Mouse (Mus musculus): ENCODE measurements at regions not wholly inside any gene's neighbourhood (a gene's known extent, or its start where the extent isn't known, plus 50 kb on each side); places are given as distances from the start of the nearest gene placed in this dataset.

GRCm38 (mm10) chr3:41182036-41182899 is 99.4 kb upstream of the Pgrmc2 start:
- DNase-seq (ENCODE audit: low spot score in 2 of 2), result peak; percentile 88 to 92

GRCm38 (mm10) chr3:41181438-41181837 is 98.6 kb upstream of the Pgrmc2 start:
- DNase-seq (ENCODE audit: low spot score in 2 of 2), result no peak

DNA sequence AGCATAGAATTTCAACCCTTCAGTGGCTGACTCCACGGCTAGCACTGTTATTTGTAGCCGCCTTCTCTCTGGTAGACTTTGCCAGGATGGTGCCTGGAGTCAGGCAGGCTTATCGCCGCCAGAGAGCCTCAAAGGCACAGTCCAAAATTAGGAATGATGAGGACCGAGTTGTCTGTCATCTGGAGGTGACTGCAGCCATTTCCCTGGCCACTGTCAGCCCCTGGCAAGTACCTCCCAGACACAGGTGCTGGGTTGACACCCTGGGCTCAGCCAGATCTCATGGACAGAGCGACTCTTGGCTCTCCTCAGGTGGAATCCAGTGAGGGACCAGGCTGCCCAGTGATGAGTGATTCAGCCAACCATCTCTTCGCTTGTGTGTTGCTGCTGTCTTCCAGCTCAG is 98.1 kb upstream of the Pgrmc2 start:
- DNase-seq (ENCODE audit: low spot score in 2 of 2), result no peak

DNA sequence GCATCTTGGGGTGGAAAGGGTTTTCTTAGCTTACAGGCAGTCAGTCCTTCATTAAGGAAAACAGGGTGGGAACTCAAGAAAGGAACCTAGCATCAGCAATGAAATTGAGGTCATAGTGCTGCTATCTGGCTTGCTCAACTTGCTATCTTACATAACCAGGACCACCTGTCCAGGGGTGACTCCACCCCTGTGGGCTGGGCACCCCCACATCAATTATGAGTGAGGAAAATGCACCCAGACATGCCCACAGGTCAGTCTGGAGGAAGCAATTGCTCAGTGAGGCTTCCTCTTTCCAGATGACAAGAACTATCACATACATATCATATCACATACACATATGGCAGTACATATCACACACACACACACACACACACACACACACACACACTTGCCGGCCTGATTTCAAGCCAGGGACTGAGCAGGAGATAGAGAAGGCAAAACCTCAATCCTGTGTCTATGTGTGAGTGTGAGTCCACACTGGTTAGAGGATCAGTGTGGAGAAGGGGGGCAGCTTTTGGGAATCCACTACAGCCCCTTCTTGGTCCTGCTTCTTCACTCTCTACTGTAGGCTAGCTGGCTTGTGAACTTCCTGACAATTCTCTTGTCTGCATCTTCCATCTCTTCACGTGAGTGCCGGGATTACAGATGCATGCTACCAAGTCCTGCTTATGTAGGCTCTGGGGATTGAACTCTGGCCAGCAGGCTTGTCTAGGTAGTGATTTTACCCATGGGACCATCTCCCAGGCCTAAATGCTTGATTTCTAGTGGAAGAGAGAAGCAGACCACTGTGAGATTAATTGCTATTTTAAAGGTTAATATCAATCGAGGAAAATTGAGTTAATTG is 96.4 kb upstream of the Pgrmc2 start:
- no peak for DNase-seq (ENCODE audit: low spot score in 2 of 2)

GRCm38 (mm10) chr3:41177124-41177523 is 94.3 kb upstream of the Pgrmc2 start:
- no peak for DNase-seq (ENCODE audit: low spot score in 2 of 2)

DNA sequence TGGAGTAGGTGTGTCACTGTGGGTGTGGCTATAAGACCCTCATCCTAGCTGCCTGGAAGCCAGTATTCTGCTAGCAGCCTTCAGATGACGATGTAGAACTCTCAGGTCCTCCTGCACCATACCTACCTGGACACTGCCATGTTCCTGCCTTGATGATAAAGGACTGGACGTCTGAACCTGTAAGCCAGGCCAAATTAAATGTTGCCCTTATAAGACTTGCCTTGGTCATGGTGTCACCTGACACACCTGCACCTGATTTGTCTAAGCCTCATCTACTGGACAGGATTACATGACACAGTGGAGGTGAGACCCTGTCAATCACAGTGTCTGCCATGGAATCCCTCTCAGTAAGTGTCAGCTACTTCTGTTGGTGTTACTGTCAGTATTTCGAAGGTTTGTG is 92.5 kb upstream of the Pgrmc2 start:
- DNase-seq (ENCODE audit: low spot score in 2 of 2), result no peak

GRCm38 (mm10) chr3:41173561-41173960 is 90.7 kb upstream of the Pgrmc2 start:
- DNase-seq (ENCODE audit: low spot score in 2 of 2), result no peak

- DNase-seq (ENCODE audit: low spot score in 2 of 2), result no peak
Measured at GRCm38 (mm10) chr3:41172306-41173215, 89.7 kb upstream of the Pgrmc2 start.

DNA sequence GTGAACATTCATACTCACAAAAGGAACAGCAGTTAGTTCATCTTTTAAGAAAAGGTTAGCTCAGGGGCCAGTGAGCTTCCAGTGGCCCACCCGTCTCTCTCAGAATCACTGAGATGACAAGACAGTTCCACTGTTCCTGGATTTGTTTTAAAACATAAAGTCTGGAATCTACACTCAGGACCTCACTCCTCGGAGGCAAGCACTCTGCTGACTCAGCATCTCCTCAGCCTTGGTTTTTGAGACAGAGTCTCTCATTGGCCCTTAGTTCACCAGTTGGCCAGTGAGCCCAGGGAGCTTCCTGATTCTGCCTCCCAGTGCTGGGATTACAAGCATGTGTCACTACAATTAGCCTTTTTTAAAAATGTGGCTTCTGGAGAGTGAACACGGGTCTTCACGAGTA is 88.9 kb upstream of the Pgrmc2 start:
- DNase-seq (ENCODE audit: low spot score in 2 of 2), result no peak

- DNase-seq (ENCODE audit: low spot score in 2 of 2), result no peak
Measured at GRCm38 (mm10) chr3:41171310-41171709, 88.5 kb upstream of the Pgrmc2 start.

- no peak for DNase-seq (ENCODE audit: low spot score in 2 of 2)
Measured at GRCm38 (mm10) chr3:41170566-41170965, 87.7 kb upstream of the Pgrmc2 start.

DNA sequence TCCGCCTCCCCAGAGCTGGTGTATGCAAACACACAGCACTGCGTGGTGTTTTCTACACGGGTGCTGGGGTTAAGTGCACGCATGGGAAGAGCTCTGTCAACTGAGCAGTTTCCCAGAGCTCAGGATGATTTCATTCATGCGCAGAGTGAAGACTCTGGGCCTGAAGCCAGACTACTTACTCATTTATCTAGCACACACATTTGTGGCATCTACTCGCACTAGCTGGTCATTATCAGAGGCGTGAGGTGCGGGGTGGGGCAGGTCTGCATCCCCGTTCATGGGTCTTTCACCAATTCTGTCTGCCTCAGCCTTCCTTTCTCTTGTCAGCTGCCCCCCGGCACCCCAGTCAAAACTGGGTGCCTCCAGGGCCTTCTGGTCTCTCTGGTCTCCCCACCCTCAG is 86.6 kb upstream of the Pgrmc2 start:
- DNase-seq (ENCODE audit: low spot score in 2 of 2), result no peak

GRCm38 (mm10) chr3:41168181-41168967 is 85.5 kb upstream of the Pgrmc2 start:
- DNase-seq (ENCODE audit: low spot score in 2 of 2), result no peak

DNA sequence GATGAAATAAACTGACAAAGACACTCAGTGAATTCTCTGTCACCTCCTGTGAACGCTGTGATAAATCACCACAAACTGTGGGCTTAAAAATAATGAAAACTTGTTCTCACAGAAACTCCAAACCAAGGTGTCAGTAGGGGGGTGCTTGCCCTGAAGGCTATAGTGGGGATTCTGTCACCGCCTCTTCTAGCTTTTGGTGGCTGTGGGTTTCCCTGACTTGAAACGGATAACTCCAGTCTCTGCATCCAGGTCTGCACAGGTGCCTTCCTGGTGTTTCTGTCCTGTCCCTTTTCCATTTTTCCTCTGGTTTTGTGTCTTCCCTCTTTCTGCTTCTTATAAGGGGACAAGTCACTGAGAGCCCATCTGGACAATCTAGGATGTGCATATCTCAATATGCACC is 84.6 kb upstream of the Pgrmc2 start:
- DNase-seq (ENCODE audit: low spot score in 2 of 2), result no peak

GRCm38 (mm10) chr3:41164736-41165135 is 81.9 kb upstream of the Pgrmc2 start:
- no peak for DNase-seq (ENCODE audit: low spot score in 2 of 2)

- DNase-seq (ENCODE audit: low spot score in 2 of 2), result no peak
Measured at GRCm38 (mm10) chr3:41163767-41164166, 80.9 kb upstream of the Pgrmc2 start.

GRCm38 (mm10) chr3:41162514-41162913 is 79.7 kb upstream of the Pgrmc2 start:
- DNase-seq (ENCODE audit: low spot score in 2 of 2), result no peak

DNA sequence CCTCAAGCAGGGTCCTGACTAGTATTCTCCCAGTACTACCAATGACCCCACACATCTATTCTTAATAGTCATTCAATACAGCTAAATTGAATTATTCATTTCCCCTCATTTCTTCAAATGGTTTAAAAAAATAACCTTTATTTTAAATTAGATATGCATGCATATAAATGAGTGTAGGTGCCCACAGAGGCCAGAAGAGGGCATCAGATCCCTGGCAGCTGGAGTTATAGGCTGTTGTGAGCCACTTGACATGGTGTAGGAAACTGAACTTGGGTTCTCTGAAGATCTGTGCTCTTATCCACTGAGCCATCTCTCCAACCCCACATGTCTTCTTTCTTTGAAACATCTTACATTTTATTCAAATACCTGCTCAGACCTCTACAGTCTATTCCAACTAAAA is 77.8 kb upstream of the Pgrmc2 start:
- no peak for DNase-seq (ENCODE audit: low spot score in 2 of 2)

DNA sequence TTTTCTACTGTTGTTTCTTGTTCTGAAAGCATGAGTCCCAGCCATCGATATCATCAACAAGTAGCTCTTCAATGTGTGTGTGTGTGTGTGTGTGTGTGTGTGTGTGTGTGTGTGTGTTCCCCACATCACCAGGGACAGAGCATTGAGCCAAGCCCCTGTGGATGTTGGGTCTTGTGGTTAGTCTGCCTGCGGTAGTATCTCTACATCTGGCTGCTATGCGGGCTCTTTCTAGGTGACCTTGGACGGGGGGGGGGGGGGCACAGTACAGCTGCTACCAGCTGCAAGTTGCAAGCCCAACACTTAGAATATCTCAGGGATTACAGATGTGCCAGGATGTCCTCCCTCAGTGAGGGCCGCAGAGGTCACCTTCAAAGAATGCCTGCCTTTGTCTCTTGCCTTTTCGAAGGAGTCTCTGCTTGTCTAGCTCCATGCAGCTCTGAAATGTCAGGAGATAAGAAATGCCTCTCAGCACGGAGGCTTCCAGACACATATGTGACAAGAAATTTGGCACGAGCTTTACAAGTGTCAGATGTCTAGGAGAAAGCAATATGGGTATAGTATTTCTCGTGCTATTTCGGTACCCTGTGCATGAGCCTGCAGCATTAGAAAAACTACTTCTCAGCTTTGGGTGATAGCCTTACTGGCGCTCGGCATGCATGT is 75.6 kb upstream of the Pgrmc2 start:
- no peak for DNase-seq (ENCODE audit: low spot score in 2 of 2)

DNA sequence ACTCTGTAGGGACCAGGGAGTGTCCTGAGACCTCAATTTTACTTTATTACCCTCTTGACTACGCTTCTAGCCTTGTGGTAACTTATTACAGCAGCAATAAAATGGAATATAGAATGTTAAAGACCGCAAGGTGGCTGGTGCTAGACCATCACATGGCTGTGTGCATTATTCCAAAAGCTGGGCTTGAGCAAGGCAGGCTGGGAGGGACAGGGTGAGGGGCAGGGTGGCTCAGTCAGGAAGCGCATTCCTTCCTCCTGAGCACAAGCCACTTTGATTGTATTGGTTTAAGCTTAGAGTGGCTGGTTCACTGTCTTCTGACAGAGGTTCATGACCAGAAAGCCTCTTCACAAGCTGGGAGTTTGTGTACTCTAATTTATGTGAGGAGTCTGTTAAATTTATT is 74.6 kb upstream of the Pgrmc2 start:
- no peak for DNase-seq (ENCODE audit: low spot score in 2 of 2)

All from left cerebral cortex, adult 18-20 months (tissue).